Mouse (Mus musculus): ENCODE data around the gene Rbfox3. TPM values are rescaled to one million over a fixed set of nuclear protein-coding genes. Genes with fewer than 3 reads are reported as not detected.

Gene Rbfox3
- total RNA-seq, 2 experiments from 2014 or later = 3.4 to 4.3 TPM

DNA sequence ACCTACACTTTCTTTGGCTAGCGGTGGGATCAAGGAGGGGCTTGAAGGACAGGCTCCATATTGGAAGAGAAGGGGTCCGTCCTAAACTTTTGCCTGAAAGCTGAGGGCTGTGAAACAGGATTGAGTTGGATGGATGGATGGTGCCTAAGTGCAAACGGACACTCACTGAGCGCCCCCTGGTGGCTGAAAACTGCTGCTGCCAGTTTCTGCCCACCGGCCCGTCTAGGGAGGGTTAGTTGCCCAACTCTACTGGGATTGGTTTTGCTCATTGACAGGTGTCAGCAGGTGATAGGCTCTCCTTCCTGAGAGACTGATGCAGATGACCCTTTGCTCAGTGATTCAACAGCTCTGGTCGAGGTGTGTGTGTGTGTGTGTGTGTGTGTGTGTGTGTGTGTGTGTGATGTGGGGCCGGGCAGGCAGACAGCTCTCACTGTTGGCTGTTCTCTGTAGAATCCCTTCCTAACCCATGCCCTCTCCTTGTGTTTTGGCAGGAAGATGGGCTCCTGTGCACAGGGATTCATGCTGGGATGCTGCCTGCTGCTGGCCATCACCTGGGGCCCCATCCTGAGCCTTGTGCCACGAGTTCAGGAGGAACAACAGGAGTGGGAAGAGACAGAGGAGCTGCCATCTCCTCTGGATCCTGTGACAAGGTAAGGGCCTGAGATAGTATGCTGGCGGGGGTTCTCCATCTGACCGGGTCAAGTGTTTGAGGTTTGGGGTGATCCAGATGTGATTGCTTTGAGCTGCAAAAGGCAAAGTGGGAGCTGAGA is 468.0 kb downstream of the Rbfox3 start:
- DNase-seq = peak; percentile 91

DNA sequence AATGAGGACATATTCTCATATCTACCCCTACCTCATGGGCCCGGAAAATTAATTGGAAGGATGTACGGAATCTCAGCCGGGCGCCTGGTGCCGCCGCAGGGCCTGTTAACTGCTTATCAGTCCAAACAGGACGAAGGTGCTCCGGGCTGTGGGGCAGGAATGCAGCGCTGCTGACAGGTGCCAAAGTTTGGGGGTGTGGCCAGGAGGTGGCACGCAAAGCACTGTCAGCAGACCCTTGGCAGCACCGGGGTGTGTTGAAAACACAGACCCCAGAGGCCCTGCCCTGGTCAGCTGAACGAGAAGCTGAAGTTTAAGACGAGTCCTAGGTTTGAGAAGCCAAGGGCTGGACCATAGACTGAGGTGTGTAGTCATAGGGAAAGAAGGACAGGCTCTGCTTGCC is 468.7 kb downstream of the Rbfox3 start:
- DNase-seq = no peak

Small RNA genes within 50 kb of the gene (microRNA-seq; reads per million reads assigned to microRNA genes)
- not detected for gene Gm25040

Other genes with a start within 250 kb of the Rbfox3 start
- gene Enpp7, start 76.6 kb upstream of the Rbfox3 start, total RNA-seq (2021) = not detected
- gene Cbx2, start 111.4 kb upstream of the Rbfox3 start, total RNA-seq (2021) = 1 to 10 TPM; 6.7 to 7.9 TPM
- 10 to 100 TPM in 1 of 2 experiments, 1 to 10 TPM in 1; 8.8 to 12.3 TPM for gene Cbx8, start 129.4 kb upstream of the Rbfox3 start, total RNA-seq (2021)
- gene Cbx4, start 174.6 kb upstream of the Rbfox3 start, total RNA-seq (2021) = 100 to 1,000 TPM in 1 of 2 experiments, 10 to 100 TPM in 1; 52.0 to 133 TPM